Mouse (Mus musculus): Measurements from ENCODE around the gene Hormad1. TPM values are rescaled to one million over a fixed set of nuclear protein-coding genes. Genes with fewer than 3 reads are reported as not detected.

Hormad1 gene
- total RNA-seq, 2 experiments from 2014 or later = not detected

Other genes with a start within 250 kb of the Hormad1 start
- 10 to 100 TPM; 59.4 to 62.9 TPM for gene Cers2, start 244.9 kb upstream of the Hormad1 start, total RNA-seq (2021)
- gene Setdb1, start 202.5 kb upstream of the Hormad1 start, total RNA-seq (2021) = 10 to 100 TPM; 36.0 to 40.2 TPM
- gene 4930558C23Rik, start 156.8 kb upstream of the Hormad1 start, total RNA-seq (2021) = not detected
- gene Arnt, start 125.3 kb upstream of the Hormad1 start, total RNA-seq (2021) = 10 to 100 TPM; 36.3 to 44.3 TPM
- 1 to 10 TPM; 3.1 to 3.7 TPM for gene Ctsk, start 60.4 kb upstream of the Hormad1 start, total RNA-seq (2021)
- 10 to 100 TPM; 54.5 to 54.7 TPM for gene Ctss, start 32.9 kb upstream of the Hormad1 start, total RNA-seq (2021)
- gene Golph3l, start 29.3 kb downstream of the Hormad1 start, total RNA-seq (2021) = 10 to 100 TPM; 26.3 to 26.4 TPM
- 100 to 1,000 TPM; 310 TPM for gene Ensa, start 65.3 kb downstream of the Hormad1 start, total RNA-seq (2021)
- 10 to 100 TPM; 60.8 to 61.3 TPM for gene Mcl1, start 99.1 kb downstream of the Hormad1 start, total RNA-seq (2021)
- gene Adamtsl4, start 128.2 kb downstream of the Hormad1 start, total RNA-seq (2021) = 1 to 10 TPM; 5.0 to 5.1 TPM
- 10 to 100 TPM in 1 of 2 experiments, 1 to 10 TPM in 1; 8.4 to 10.5 TPM for gene Ecm1, start 179.9 kb downstream of the Hormad1 start, total RNA-seq (2021)
- gene Tars2, start 200.5 kb downstream of the Hormad1 start, total RNA-seq (2021) = 10 to 100 TPM; 39.4 to 51.2 TPM